Mouse (Mus musculus) T-helper 17 cell (primary cell): ENCODE measurements around the gene Cfap58.

Experiments
- in situ Hi-C, 2 experiments: fragments of 300-600 bp; cut with MboI, MseI; formaldehyde crosslinking; loops; 1 replicate in 1 of 2; 2 replicates in 1 of 2; pipeline ENCODE4 v1.15.1; 2025; ENCODE audit warnings: high pct_unique_total_duplicates in 2 of 2

Gene Cfap58

DNA sequence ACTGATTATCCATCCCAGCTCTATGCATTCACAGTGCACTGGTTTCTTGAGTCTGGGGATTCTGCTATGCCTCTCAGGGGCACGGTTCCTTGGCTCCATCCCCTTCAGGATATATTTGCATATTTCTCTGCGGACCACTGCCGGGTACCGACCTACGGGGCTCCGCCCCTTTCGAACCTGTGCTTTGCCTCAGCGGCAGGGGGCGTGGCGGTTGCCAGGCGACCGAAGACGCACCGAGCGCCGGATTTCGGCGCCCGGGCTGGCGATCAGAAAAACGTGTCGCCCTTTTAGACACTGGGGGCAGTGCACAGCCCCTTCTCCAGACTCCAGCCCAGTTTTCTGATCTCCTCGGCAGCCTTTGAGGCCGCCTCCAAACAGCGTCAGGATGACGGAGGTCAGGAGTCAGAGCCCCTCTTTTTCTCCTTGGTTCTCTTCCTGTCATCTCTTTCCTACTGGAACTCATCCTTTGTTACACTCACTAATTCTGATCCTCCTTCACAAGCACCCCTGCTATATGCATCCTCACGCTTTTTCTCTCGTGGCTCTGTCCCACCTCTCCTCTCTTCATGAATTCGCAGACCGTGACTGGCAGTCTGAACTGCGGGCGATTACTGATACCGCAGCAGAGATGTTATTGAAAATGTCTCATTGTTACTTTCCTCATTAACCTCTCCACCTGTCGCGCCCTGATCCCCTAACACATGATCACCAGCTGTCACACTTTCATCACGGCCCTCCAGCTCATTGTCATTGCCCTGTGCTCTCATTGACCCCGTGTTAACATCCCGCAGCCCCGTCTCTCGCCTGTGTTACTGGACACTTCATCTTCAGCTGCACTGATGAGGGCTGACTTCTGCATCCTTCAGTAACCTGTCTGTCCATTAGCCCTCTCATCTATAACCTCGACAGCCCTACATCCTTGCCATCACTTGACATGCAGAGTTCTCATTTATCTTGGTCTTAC lies at the start of gene Cfap58:
Gene Cfap58 (plus strand): TSS at position 233 of the 964 bp plus-strand sequence.
- in situ Hi-C loops: no loop called here

GRCm38 (mm10) chr19:47888037-47888436 lies 49.4 kb upstream of the Cfap58 start:
- in situ Hi-C loops: no loop called here

DNA sequence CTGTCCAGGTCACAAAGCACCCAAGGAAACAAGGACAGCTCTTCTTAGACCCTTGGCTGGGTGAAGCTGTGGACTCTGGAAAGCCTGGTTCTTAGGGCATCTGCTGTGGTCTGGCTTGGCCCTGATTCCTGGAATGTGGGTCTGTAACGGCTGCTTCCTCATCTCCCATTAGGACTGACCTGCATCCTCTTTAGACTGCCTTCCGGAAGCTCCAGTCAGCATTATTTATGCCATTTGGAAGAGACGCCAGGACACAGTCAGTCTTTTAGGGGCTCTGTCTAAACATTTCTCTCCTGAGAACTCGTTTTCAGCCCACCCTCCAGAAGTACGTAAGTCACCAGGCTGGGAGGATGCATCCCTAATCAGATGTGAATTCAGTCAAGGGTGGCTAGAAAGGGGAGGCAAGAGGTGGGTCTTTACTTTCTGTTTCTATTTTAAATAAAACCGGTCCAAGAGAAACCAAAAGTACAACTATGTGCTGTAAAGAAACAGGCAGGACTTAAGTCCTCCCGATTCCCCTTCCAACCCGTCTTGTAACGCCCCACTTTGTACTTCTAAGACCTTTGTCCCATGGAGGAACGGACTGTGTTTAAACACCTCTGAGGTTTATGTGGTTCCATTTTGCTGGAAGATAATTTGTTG lies 46.9 kb upstream of the Cfap58 start:
- in situ Hi-C loops: no loop called here

GRCm38 (mm10) chr19:47891562-47892312 lies 45.7 kb upstream of the Cfap58 start:
- in situ Hi-C loops: no loop called here

GRCm38 (mm10) chr19:47893092-47893491 lies 44.4 kb upstream of the Cfap58 start:
- in situ Hi-C loops: no loop called here

- in situ Hi-C loops: no loop called here
These were observed 38.9 kb upstream of the Cfap58 start for GRCm38 (mm10) chr19:47898472-47899079.

DNA sequence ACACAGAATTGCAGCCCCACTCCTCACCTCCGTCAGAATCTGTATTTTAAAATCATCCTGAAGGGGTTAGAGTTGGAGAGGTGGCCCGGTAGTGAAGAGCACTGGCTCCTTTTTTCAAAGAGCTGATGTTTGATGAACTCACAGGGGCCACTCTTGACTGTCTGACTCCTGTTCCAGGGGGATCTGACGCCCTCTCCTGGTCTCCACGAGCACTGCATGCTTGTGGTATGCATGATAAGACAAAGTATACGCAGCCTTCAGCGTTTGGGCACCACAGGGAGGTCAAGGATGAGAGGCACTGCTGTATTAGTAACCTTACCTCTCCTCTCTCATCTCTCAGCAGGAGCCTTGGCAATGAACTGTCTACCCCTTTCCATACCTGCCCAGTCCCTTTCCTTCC lies 37.5 kb upstream of the Cfap58 start:
- in situ Hi-C loops: no loop called here

DNA sequence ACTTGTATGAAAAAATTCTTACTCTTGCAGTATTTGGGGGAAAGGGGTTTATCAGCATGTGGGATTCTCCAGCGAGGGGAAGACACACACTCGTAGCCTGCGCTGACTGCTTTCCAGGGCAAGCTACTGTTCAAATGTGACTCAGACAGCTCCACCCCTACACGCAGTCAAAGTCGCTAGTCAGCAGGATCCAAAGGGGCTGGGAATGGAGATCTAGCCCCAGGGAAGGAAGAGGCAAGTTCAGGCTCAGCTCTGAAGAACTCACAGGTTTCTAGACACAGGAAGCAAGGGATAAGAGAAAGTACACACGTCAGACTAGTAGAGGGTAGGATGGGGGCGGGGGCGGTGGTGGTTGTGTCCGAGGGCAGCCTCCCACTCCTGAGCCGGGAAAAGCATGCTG lies 36.9 kb upstream of the Cfap58 start:
- in situ Hi-C loops: no loop called here

GRCm38 (mm10) chr19:47902316-47903201 lies 34.9 kb upstream of the Cfap58 start:
- in situ Hi-C loops: no loop called here

GRCm38 (mm10) chr19:47903679-47904078 lies 33.8 kb upstream of the Cfap58 start:
- in situ Hi-C loops: no loop called here

DNA sequence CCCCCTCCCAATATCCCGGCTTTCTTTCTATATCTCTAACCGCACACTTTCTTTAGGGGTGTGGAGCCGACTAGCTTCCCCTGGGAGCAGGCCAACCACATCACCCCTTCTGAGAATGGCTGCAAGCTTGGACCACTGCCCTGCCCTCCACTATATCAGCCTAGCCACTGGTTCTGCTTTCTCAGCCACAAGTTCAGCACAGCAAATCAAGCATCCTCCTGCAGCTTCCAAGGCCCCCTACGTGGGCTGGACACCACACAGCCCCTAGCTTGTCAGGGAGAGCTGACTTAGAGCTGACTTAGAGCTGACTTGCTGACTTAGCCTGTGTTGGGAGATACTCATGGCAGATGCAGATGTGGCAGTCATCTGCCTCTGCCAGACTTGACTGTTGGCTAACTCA lies 32.4 kb upstream of the Cfap58 start:
- in situ Hi-C loops: no loop called here

GRCm38 (mm10) chr19:47905603-47906002 lies 31.9 kb upstream of the Cfap58 start:
- in situ Hi-C loops: no loop called here

GRCm38 (mm10) chr19:47907596-47907995 lies 29.9 kb upstream of the Cfap58 start:
- in situ Hi-C loops: no loop called here

GRCm38 (mm10) chr19:47908961-47909371 lies 28.5 kb upstream of the Cfap58 start:
- in situ Hi-C loops: no loop called here

DNA sequence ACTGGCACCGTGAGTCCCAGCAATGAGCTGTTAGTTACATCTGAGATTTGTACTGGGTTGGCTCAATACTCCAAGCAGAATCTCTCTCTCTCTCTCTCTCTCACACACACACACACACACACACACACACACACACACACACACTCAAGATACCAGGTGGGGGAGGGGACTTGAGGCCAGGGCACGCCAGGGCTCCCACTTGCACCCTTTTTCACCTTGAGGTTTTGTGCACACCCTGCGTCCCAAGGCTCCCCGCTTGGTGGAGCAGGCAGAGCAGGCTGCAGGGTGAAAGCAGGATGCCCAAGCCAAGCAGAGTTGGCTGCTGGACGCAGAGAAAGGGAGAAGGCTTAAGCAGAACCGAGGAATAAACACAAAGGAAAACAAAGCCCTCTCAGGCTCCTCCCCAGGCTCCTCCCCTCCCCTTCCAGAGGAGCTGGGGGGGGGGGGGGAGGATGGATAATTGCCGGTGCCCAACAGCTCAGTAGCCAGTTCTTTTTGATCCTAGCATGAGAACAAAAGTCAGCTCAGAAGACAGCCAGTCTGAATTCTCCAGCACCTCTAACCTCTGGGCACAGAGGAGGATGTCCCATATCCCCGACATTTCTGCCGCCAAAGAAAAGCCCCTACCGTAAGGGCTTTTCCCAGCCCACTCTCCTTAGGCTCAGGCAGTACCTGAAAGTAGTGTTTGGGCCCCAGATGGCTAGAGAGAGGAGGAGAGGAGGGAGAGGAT lies 27.9 kb upstream of the Cfap58 start:
- in situ Hi-C loops: no loop called here

GRCm38 (mm10) chr19:47910117-47910618 lies 27.3 kb upstream of the Cfap58 start:
- in situ Hi-C loops: no loop called here

DNA sequence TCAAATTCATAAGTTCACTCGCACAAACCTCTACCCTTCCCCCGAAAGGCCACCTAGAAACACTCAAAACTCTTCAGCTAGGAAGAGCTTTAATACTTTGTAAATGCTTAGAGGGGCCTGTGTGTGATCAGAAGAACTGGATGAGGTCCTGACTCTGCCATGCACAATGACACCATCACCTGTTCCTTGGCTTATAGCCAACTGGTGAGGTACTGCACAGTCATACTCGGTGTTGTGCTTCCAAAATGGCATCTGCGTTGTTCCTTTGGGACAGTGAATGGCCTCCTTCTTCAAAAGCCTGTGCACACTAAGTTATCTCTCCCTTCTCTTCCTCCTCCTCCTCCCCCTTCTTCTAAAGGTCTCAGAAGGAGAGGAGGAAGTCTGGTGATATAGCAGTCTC lies 26.7 kb upstream of the Cfap58 start:
- in situ Hi-C loops: no loop called here

DNA sequence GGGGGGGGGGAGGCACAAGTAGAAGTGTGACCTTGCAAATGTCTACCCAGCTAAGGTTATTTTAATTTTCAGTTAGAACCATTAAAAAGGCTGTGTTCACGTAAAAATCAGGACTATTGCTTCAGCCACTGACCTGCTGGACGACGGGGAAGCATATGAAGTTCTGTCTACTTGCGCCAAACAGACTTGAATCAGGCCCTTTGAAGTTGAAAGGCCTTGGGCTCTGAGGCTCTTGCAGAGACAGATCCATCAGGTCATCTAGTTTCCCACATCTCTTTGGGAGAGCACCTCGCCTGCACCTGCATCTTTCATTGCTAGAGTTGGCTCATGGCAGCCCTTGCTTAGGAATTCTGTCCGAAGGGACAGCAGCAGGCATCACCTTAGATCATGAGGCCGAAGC lies 24.1 kb upstream of the Cfap58 start:
- in situ Hi-C loops: no loop called here

DNA sequence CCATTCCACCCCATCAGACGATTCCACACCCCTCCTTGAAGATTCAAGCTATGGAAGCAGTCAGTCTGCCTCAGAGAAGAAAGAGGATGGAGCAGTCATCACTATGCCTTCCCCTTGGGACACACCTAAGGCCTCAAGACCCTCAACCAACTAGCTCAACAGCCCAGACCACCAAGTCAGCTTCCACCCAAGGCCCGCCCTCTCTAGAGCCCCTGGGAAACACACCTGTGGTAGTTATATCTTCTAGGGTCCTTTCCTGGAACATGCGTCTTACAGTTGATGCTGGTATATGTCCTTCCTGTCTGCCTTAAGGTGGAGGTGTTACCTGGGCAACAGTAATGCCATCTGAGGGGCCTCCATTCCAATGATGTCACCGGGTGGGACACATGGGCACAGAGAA lies 23.3 kb upstream of the Cfap58 start:
- in situ Hi-C loops: no loop called here

DNA sequence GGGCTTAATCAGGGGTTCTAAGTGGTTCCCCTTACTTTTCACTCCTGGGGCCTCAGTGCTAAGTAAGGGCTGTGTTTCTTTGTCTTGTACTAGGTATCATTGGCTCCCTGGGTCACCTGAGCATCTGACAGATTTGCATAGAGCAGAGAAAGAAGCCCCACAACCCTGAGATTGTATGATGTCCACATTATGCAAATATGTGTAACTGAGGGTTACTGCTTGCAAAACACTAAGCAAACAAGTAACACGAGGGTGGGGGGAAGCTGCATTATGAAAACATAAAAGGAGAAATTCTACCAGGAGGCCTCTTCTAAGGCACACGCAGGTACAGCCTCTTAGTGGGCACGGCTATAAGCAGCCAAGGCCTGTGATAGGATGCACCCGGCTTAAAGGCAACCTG lies 22.2 kb upstream of the Cfap58 start:
- in situ Hi-C loops: no loop called here
